Mouse (Mus musculus) forebrain, embryonic 12.5 days (tissue): ENCODE measurements around the gene Nudt14. TPM values are rescaled to one million over a fixed set of nuclear protein-coding genes. Genes with fewer than 3 reads are reported as not detected.
A peak's percentile ranks its signal among the peaks of the same experiment; 100 is the strongest.

Experiments
- ATAC-seq: fragments of 200-750 bp; cut with Nextera tagmentation; 2 replicates; pipeline ENCODE4 v1.8.0; 2017; ENCODE audit warnings: moderate TSS enrichment; ENCODE audit not compliant: low FRiP score
- H3K27ac ChIP-seq: fragments of 300-500 bp; sonication (generic); 2 replicates; pipeline ENCODE4 v1.5.1; 2016; ENCODE audit warnings: mild to moderate bottlenecking
- H3K27me3 ChIP-seq: fragments of 300-500 bp; sonication (generic); 2 replicates; pipeline ENCODE4 v1.6.1; 2016; ENCODE audit warnings: mild to moderate bottlenecking
- H3K36me3 ChIP-seq: fragments of 300-500 bp; sonication (generic); replicated peaks from 2 replicates; pipeline ENCODE4 v1.6.1; 2016; ENCODE audit warnings: mild to moderate bottlenecking
- H3K4me1 ChIP-seq: fragments of 300-500 bp; sonication (generic); 2 replicates; pipeline ENCODE4 v1.6.1; 2016
- H3K4me2 ChIP-seq: fragments of 300-500 bp; sonication (generic); 2 replicates; pipeline ENCODE4 v1.6.1; 2016; ENCODE audit warnings: mild to moderate bottlenecking, moderate library complexity
- H3K4me3 ChIP-seq: fragments of 300-500 bp; sonication (generic); replicated peaks from 2 replicates; pipeline ENCODE4 v1.5.1; 2016; ENCODE audit warnings: mild to moderate bottlenecking
- H3K9ac ChIP-seq: fragments of 300-500 bp; sonication (generic); 2 replicates; pipeline ENCODE4 v1.6.1; 2016; ENCODE audit warnings: mild to moderate bottlenecking
- H3K9me3 ChIP-seq: fragments of 300-500 bp; sonication (generic); 2 replicates; pipeline ENCODE4 v1.6.1; 2016
- WGBS: fragments of 180-500 bp; shearing (Covaris S2); methylation state at CpG from one replicate; pipeline ENCODE4 v1.1.7; 2016; 5-methylcytosine and 5-hydroxymethylcytosine counted together
- polyA plus RNA-seq: library from polyadenylated mRNA; unstranded; fragments of >200 nt; fragmentation: Nextera tagmentation; extraction: Ambion mirVana; gene quantifications from 2 replicates; pipeline ENCODE4 v1.2.1, GENCODE M21; 2016

Nudt14 gene
- polyA plus RNA-seq, 1 experiment from 2014 or later: 54.4 TPM

DNA sequence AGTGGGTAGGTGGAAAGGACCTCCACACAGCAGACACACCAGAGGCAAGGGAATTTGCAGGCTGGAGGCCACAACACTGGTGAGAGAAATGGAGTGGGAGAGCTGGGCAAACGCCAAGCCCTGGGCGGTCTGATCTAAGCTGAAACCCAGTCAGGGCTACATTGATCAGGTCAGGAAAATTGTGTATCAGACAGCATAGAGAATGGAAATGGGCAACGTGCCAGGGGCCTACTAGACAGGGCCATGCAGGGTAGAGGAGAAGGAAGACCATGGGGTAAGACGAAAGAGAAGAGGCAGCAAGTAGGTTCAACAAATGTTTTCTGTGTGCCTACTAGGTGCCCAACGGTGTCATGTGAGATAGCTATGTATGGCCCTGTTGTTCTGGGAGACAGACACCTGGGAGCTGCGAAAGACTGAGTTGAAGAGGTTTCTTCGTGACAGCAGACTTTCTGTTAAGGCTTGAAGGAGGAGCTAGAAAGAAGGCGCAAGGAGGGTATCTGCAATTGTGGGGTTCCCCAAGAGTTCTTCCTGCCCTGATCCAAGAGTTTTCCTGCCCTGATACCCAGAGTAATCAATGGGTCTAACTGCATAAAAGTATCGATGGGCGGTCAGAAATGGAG lies 658 bp downstream of the Nudt14 start:
- WGBS: 42% methylated on average over 10 of the region's 10 CpGs
- H3K27ac ChIP-seq: no peak overlapping the region
- peak overlapping the region; percentile 63 for H3K4me2 ChIP-seq
- no peaks in the 10 kb centered on the region for H3K36me3 ChIP-seq
- ATAC-seq: peak; percentile 12
- H3K27me3 ChIP-seq: 0 out of 2 replicates have a peak, but pooled peaks cover 11% of the 10 kb centered on the region
- H3K4me1 ChIP-seq: peaks cover 22% of the 10 kb centered on the region
- H3K4me3 ChIP-seq: peak overlapping the region; percentile 61
- H3K9ac ChIP-seq: peak overlapping the region; percentile 63
- no peaks in the 10 kb centered on the region for H3K9me3 ChIP-seq

DNA sequence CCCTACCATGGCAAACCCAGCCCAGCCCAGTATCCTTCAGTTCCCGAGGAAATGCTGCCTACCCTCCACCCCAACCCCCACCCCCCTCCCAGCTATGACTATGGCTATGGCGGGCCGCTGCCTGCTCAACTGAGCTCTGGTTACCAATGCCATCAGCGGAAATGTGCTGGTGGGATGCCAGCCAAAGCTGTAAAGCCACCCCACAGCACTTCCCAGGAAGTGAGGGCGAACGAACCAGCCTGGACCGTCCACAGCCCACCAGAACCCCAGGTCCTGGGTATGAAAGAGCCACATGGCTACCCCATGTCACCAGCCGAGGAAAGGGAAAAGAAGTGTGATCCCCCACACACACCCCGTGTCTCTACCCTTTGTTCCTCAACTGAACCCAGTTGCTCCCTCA lies 1.2 kb downstream of the Nudt14 start:
- Histone ChIP-seq H3K4me3 (no peak overlapping the region), H3K4me2 (no peak overlapping the region), H3K27ac (no peak overlapping the region), H3K9ac (no peak overlapping the region), H3K9me3 (no peaks in the 10 kb centered on the region), H3K36me3 (no peaks in the 10 kb centered on the region), H3K27me3 (0 out of 2 replicates have a peak, but pooled peaks cover 11% of the 10 kb centered on the region), H3K4me1 (peaks cover 22% of the 10 kb centered on the region)
- 84% methylated on average over 9 of the region's 9 CpGs for WGBS
- no peak for ATAC-seq

DNA sequence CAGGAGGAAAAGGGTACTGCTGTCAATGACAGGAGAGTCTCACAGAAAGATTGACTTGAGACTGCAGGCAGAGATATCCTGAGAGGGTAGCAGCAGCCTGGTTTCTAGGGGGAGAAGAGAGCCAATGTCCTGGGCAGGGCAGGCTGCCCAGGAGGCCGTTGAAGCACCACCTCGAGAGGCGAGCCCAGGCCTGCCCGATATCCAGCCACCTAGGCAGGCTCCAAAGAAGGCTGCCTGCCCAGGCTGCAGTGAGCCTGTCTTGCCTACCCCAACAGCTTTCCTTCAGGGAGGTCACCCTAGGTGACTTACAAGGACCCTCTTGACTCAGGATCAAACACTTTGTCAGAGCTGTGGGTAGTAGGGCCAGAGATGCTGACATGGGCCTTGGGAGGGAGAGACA lies 1.7 kb downstream of the Nudt14 start:
- Histone ChIP-seq H3K4me3 (no peak overlapping the region), H3K9me3 (no peaks in the 10 kb centered on the region), H3K36me3 (no peaks in the 10 kb centered on the region), H3K9ac (no peak overlapping the region), H3K27ac (peak overlapping the region; percentile 42; the same call in 1 of the 2 replicates), H3K27me3 (0 out of 2 replicates have a peak, but pooled peaks cover 11% of the 10 kb centered on the region), H3K4me2 (no peak overlapping the region), H3K4me1 (peaks cover 22% of the 10 kb centered on the region)
- no peak for ATAC-seq
- 88% methylated on average over 4 of the region's 4 CpGs for WGBS

DNA sequence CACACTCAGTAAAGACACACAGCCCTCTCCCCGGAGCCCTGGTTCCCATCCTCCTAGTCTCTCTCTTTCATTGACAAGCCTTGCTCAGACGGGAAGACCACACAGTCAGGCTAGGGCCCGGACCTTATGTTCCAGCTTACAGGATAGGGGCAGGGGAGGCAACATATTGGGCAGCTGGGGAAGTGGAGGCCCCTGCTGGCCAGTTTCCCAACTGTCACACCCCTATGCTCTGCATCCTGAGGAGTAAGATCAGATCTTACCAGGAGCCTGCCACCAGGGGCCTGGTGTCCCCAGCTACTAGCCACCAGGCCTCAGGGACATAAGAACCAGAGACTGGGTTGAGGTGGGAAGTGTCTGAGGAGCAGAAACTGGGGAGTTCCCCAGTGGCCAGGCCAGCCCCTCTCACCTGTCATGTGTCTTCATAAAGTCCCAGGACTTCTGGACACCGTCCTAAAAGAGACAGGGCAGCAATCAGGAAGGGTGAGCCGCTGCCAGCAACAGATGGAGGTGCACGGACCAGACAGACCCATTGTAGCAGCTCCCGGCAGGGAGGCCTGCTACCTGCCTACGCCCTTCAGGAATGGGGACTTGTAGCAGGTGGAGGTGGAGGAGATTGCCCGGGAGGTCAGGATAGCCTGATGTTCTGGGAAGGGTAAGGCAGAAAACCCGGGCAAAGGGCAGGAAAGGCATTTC lies 2.9 kb downstream of the Nudt14 start:
- H3K9ac ChIP-seq: no peak overlapping the region
- no peak for ATAC-seq
- H3K27me3 ChIP-seq: 0 out of 2 replicates have a peak, but pooled peaks cover 11% of the 10 kb centered on the region
- H3K9me3 ChIP-seq: no peaks in the 10 kb centered on the region
- no peak overlapping the region for H3K4me3 ChIP-seq
- H3K36me3 ChIP-seq: no peaks in the 10 kb centered on the region
- WGBS: 61% methylated on average over 10 of the region's 10 CpGs
- H3K27ac ChIP-seq: no peak overlapping the region
- peaks cover 22% of the 10 kb centered on the region for H3K4me1 ChIP-seq
- no peak overlapping the region for H3K4me2 ChIP-seq

DNA sequence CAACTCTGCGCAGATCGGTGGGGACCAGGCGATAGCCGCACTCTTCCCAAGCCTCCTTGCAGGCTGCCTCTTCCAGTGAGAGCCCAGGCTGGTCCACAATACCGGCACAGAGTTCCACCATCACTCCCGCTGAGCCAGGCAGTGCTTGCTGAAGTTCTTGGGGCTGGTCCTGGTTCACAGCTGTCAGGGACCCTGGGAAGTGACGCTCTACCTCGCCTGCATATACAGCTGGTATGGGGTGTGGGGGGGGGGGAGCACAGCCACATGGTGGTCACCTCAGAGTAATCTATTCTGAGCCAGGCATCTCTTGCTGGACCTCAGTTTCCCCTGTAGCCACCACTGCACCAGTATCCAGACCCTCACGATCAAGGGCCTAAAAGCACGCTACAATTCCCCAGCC lies 3.6 kb downstream of the Nudt14 start:
- no peaks in the 10 kb centered on the region for H3K9me3 ChIP-seq
- H3K4me3 ChIP-seq: no peak overlapping the region
- no peak overlapping the region for H3K27ac ChIP-seq
- H3K27me3 ChIP-seq: 0 out of 2 replicates have a peak, but pooled peaks cover 8% of the 10 kb centered on the region
- no peak overlapping the region for H3K4me2 ChIP-seq
- peaks cover 22% of the 10 kb centered on the region for H3K4me1 ChIP-seq
- H3K9ac ChIP-seq: no peak overlapping the region
- ATAC-seq: no peak
- no peaks in the 10 kb centered on the region for H3K36me3 ChIP-seq
- WGBS: 84% methylated on average over 10 of the region's 10 CpGs

DNA sequence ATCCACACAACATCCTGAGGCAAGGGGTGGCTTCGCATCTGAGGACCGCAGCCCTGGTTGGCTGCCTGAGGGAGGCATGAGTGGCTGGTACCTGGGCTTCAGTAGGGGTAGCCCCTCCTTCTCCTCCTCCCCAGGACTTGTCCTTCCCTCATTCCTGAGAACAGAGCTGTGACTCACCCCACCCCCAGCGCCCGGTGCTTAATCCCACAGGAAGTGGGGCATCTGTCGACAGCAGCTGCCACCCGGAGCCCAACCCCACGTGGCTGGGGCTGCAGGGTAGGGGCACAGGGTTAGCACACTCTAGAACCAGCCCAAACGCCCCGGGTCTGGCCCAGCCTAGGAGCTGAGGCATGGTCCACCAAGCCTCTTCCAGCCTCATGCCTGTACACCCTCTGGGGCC lies 4.0 kb downstream of the Nudt14 start:
- no peaks in the 10 kb centered on the region for H3K36me3 ChIP-seq
- no peaks in the 10 kb centered on the region for H3K9me3 ChIP-seq
- WGBS: 57% methylated on average over 9 of the region's 9 CpGs
- no peak overlapping the region for H3K4me3 ChIP-seq
- no peak for ATAC-seq
- peaks cover 5% of the 10 kb centered on the region; the same call in 1 of the 2 replicates for H3K27me3 ChIP-seq
- peaks cover 22% of the 10 kb centered on the region for H3K4me1 ChIP-seq
- no peak overlapping the region for H3K27ac ChIP-seq
- H3K4me2 ChIP-seq: no peak overlapping the region
- H3K9ac ChIP-seq: no peak overlapping the region

DNA sequence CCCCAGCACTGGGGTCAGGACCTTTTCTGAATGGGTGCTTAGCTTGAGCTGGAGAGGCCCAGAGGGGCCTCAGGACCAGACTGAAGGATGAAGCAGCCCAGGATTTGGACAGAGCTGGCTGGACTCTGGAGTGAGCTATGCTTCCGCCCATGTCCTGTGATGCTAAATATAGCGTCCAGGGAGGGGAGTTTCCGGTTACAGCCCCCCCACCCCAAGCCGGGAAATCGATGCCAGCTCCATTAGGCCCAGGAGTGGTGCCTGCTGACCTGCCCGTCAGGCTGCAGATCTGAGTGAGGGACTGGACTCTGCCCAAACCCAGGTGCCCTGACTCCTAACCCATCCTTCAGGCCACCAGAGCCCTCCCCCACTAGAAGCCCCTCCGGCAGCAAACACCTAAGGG lies 9.3 kb downstream of the Nudt14 start:
- Histone ChIP-seq H3K9ac (no peak overlapping the region), H3K27ac (no peak overlapping the region), H3K4me1 (peaks cover 22% of the 10 kb centered on the region), H3K27me3 (peaks cover 51% of the 10 kb centered on the region), H3K4me2 (no peak overlapping the region), H3K36me3 (no peaks in the 10 kb centered on the region), H3K9me3 (no peaks in the 10 kb centered on the region), H3K4me3 (no peak overlapping the region)
- 73% methylated on average over 7 of the region's 7 CpGs for WGBS
- ATAC-seq: no peak

DNA sequence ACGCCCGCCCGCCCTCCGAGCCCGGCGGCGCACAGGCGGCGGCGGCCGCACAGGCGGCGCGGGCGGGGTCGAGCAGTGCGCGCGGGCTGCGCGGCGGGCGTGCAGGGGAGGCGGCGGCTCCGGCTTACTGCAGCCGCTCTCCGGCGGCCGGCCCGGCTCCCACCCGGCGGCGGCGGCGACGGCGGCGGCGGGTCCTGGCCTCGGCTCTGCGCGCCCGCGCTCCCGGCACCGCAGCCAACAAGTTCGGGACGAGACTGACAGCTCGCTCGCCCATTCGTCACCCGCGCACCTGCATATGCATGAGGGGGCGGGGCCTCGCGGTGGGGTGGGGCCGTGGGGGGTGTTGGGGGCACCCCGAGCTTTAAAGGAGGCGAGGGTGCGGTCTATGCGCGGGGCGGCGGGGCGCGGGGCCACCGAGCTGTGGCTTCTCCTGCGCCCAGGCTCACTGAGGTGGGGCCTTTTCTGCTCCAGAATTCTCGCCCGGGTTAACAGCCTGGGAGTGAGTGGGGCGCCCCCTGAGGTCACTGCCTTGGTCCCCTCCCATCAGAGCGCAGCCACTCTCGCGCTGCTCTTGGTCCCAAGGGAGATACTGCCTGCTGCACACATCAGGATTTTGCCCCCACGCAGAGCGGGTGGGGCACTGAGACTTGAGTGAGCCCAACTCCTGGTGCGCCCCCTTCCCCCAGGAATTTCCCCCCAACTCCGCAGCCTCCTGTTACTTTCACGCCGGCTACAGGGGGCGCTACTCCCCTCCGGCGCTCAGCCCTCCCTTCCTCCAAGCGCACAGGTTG lies 12.2 kb downstream of the Nudt14 start, which contains the start of gene Jag2:
Gene Jag2, minus strand, starts transcription at position 215 of the 791 bp plus-strand sequence.
- Histone ChIP-seq H3K4me1 (peaks cover 28% of the 10 kb centered on the region), H3K27me3 (peaks cover 74% of the 10 kb centered on the region), H3K9ac (peak within 1 kb of the TSS; percentile 56), H3K27ac (peak within 1 kb of the TSS; percentile 75), H3K9me3 (no peaks in the 10 kb centered on the region), H3K4me3 (peak within 1 kb of the TSS; percentile 58), H3K36me3 (no peaks in the 10 kb centered on the region), H3K4me2 (peak within 1 kb of the TSS; percentile 87)
- WGBS: 1% methylated on average over 72 of the region's 85 CpGs
- peak; percentile 58 for ATAC-seq

DNA sequence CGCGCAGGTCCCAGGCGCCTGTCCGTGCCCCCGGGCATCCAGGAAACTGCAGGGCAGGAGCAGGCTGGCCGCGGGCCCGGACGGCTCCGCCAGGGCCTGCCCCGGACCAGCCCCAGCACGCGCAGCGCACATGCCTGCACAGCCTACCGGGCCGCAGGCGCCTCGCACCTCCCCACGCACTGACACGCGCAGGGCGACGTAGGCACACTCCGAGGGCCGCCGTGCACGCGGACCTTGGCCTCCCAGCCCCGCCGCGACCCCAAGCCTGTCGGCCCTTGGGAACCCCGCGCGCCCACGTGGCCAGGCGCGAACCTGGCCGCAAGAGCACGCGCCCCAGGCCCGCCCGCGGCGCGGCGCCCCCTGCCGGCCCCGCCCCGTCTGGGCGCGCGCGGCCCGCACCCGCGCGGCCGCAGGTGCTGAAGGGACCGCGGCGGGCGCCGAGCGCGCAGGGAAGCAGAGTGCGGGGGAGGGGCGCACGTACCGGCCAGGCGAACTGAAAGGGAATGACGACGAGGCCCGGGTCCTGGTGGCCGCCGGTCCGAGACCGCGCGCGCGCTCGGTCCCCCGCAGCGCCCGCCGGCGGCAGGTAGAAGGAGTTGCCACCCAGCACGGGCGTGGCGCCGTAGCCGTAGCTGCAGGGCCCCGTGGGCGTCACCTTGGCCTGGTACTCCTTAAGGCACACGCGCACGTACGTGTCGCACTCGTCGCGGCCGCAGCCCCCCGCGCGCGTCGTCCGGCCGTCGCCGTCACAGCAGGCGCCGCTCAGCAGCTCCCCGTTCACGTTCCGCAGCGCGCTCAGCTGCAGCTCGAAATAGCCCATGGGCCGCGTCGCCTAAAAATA lies 13.3 kb downstream of the Nudt14 start:
- ATAC-seq: peak; percentile 49
- Histone ChIP-seq H3K27ac (peak overlapping the region; percentile 75), H3K9me3 (no peaks in the 10 kb centered on the region), H3K4me1 (peaks cover 30% of the 10 kb centered on the region), H3K9ac (peak overlapping the region; percentile 56), H3K4me2 (peak overlapping the region; percentile 87), H3K36me3 (no peaks in the 10 kb centered on the region), H3K27me3 (peaks cover 77% of the 10 kb centered on the region), H3K4me3 (peak overlapping the region; percentile 58)
- 1% methylated on average over 124 of the region's 124 CpGs for WGBS

DNA sequence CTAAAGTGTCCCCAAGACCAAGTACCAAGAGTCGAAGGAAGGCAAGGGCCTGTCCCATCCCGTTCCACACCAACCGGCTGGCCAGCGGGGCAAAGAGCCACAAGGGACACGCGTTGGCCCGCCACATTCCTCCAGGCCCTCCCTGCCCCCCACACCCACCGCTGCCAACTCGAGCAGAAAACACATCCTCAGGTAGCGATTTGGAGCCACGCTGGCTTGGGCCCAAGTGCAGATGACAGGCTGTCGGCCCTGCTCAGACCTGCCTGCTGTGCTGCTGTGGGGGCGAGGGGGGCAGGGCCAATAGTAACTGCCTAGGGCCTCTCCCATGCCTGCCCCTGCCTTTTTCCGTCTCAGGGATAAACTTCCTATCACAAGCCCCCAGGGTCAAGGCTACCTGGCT lies 14.7 kb downstream of the Nudt14 start:
- 68% methylated on average over 14 of the region's 14 CpGs for WGBS
- H3K4me1 ChIP-seq: peaks cover 44% of the 10 kb centered on the region
- H3K36me3 ChIP-seq: no peaks in the 10 kb centered on the region
- H3K27ac ChIP-seq: no peak overlapping the region
- no peaks in the 10 kb centered on the region for H3K9me3 ChIP-seq
- peaks cover 70% of the 10 kb centered on the region for H3K27me3 ChIP-seq
- no peak for ATAC-seq
- peak overlapping the region; percentile 87; the same call in 1 of the 2 replicates for H3K4me2 ChIP-seq
- no peak overlapping the region; the same call in 1 of the 2 replicates for H3K4me3 ChIP-seq
- 0 out of 2 replicates have a peak overlapping the region, but pooled peaks have one; percentile 12 for H3K9ac ChIP-seq

DNA sequence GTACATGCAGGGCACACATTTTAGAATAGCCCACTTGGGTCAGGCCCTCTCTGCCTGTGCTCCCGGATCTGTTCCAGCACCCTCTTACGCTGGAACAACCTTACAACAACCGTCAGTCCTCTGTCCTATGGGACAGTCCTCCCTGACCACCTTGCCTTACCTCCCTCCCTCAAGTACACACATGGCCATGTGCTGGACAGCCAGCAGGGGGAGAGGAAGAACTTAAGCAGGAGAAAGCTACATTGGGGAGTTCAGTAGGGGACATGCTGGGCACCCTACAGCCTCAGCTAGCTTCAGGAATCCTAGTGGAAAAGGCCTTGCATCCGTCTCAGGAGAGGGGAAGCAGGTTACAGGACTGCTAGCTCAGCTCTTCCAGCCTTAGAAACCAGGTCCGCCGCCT lies 16.0 kb downstream of the Nudt14 start:
- Histone ChIP-seq H3K27ac (no peak overlapping the region), H3K4me2 (no peak overlapping the region), H3K4me3 (no peak overlapping the region), H3K4me1 (peaks cover 51% of the 10 kb centered on the region), H3K9me3 (no peaks in the 10 kb centered on the region), H3K27me3 (peaks cover 58% of the 10 kb centered on the region), H3K9ac (no peak overlapping the region), H3K36me3 (no peaks in the 10 kb centered on the region)
- WGBS: 86% methylated on average over 6 of the region's 6 CpGs
- ATAC-seq: no peak
